Comparison of ENCODE assay signal across 8 mouse cellular contexts in genomic region chr5:125407910-125408575, GRCm38 (mm10). TPM values are rescaled to one million over a fixed set of nuclear protein-coding genes. Genes with fewer than 3 reads are reported as not detected.
DNase-seq lines count a peak whose midpoint lies in the region; ATAC-seq and TF ChIP-seq lines count a peak whose summit lies in the region.

No protein-coding gene starts in this region.

- 73% methylated on average over 14 of the region's 14 CpGs for WGBS in heart, embryonic 15.5 days
- 67% methylated on average over 14 of the region's 14 CpGs for WGBS in stomach, embryonic 14.5 days
- 72% methylated on average over 14 of the region's 14 CpGs for WGBS in stomach, postnatal 0 days
- WGBS in limb, embryonic 13.5 days: 72% methylated on average over 14 of the region's 14 CpGs

- H3K4me1 ChIP-seq in heart, embryonic 15.5 days (replicated peaks): peaks cover 29% of the 10 kb centered on the region
- peaks cover 18% of the 10 kb centered on the region for H3K4me1 ChIP-seq in stomach, embryonic 14.5 days (ENCODE audit: control insufficient read depth, insufficient read depth, low read length)
- no peaks in the 10 kb centered on the region for H3K4me1 ChIP-seq in stomach, postnatal 0 days (replicated peaks; ENCODE audit: control insufficient read depth, insufficient read depth)
- H3K4me1 ChIP-seq in limb, embryonic 13.5 days: peaks cover 25% of the 10 kb centered on the region

- 0 out of 2 replicates have a peak overlapping the region, but pooled peaks have one; percentile 25 for H3K27ac ChIP-seq in heart, embryonic 15.5 days
- no peak overlapping the region for H3K27ac ChIP-seq in stomach, embryonic 14.5 days (ENCODE audit: low read length)
- no peak overlapping the region for H3K27ac ChIP-seq in stomach, postnatal 0 days (replicated peaks)
- H3K27ac ChIP-seq in limb, embryonic 13.5 days: no peak overlapping the region

- peak overlapping the region; percentile 19; the same call in 1 of the 2 replicates for H3K4me2 ChIP-seq in heart, embryonic 15.5 days
- 0 out of 2 replicates have a peak overlapping the region, but pooled peaks have one; percentile 42 for H3K4me2 ChIP-seq in stomach, embryonic 14.5 days (replicated peaks; ENCODE audit: low read depth, low read length)
- H3K4me2 ChIP-seq in stomach, postnatal 0 days (replicated peaks; ENCODE audit: low read depth): no peak overlapping the region
- peak overlapping the region; percentile 52; the same call in 1 of the 2 replicates for H3K4me2 ChIP-seq in limb, embryonic 13.5 days (replicated peaks)

- no peak for TF ChIP-seq EP300 in stomach, postnatal 0 days (optimal IDR thresholded peaks at IDR 0.05)

- no peaks in the 10 kb centered on the region for H3K27me3 ChIP-seq in heart, embryonic 15.5 days
- H3K27me3 ChIP-seq in stomach, embryonic 14.5 days (ENCODE audit: control insufficient read depth, insufficient read depth, low read length): no peaks in the 10 kb centered on the region
- H3K27me3 ChIP-seq in stomach, postnatal 0 days (ENCODE audit: control insufficient read depth, insufficient read depth, low read length): no peaks in the 10 kb centered on the region
- peaks cover 2% of the 10 kb centered on the region; the same call in 1 of the 2 replicates for H3K27me3 ChIP-seq in limb, embryonic 13.5 days

- DNase-seq in heart, postnatal 4 days: no peak
- DNase-seq in stomach, postnatal 0 days (ENCODE audit: low spot score): no peak
- DNase-seq in thymus, postnatal 0 days (ENCODE audit: low spot score): no peak
- DNase-seq in left cerebral cortex, adult 18-20 months (ENCODE audit: low spot score in 2 of 2): no peak

- H3K36me3 ChIP-seq in heart, embryonic 15.5 days: no peaks in the 10 kb centered on the region
- no peaks in the 10 kb centered on the region for H3K36me3 ChIP-seq in stomach, embryonic 14.5 days (ENCODE audit: control insufficient read depth, insufficient read depth, low read length)
- no peaks in the 10 kb centered on the region for H3K36me3 ChIP-seq in stomach, postnatal 0 days (ENCODE audit: control insufficient read depth, insufficient read depth, low read length)
- peaks cover 3% of the 10 kb centered on the region for H3K36me3 ChIP-seq in limb, embryonic 13.5 days

- H3K9ac ChIP-seq in heart, embryonic 15.5 days: no peak overlapping the region
- no peak overlapping the region for H3K9ac ChIP-seq in stomach, embryonic 14.5 days (replicated peaks; ENCODE audit: low read depth, low read length)
- no peak overlapping the region for H3K9ac ChIP-seq in stomach, postnatal 0 days (ENCODE audit: low read length)
- no peak overlapping the region for H3K9ac ChIP-seq in limb, embryonic 13.5 days

- H3K9me3 ChIP-seq in heart, embryonic 15.5 days (replicated peaks): no peaks in the 10 kb centered on the region
- H3K9me3 ChIP-seq in stomach, embryonic 14.5 days (ENCODE audit: control insufficient read depth, low read depth, low read length): no peaks in the 10 kb centered on the region
- H3K9me3 ChIP-seq in stomach, postnatal 0 days (ENCODE audit: control insufficient read depth, low read length): no peaks in the 10 kb centered on the region
- H3K9me3 ChIP-seq in limb, embryonic 13.5 days: no peaks in the 10 kb centered on the region

- ATAC-seq in heart, embryonic 15.5 days (replicated peaks; ENCODE audit: insufficient number of reproducible peaks, insufficient read depth, low FRiP score, low read depth): no peak
- no peak for ATAC-seq in stomach, embryonic 14.5 days (ENCODE audit: insufficient number of reproducible peaks, insufficient read depth, low FRiP score, low read depth)
- ATAC-seq in stomach, postnatal 0 days (ENCODE audit: low FRiP score, low TSS enrichment): no peak
- ATAC-seq in limb, embryonic 13.5 days (ENCODE audit: low FRiP score, low read depth): no peak
- no peak for ATAC-seq in erythroid progenitor cell, adult 5-6 weeks (replicated peaks; ENCODE audit: low FRiP score, poor library complexity, severe bottlenecking)

- H3K4me3 ChIP-seq in heart, embryonic 15.5 days: no peak overlapping the region
- H3K4me3 ChIP-seq in stomach, embryonic 14.5 days (ENCODE audit: low read depth, low read length): no peak overlapping the region
- no peak overlapping the region for H3K4me3 ChIP-seq in stomach, postnatal 0 days (ENCODE audit: low read depth, low read length)
- H3K4me3 ChIP-seq in limb, embryonic 13.5 days: no peak overlapping the region

- TF ChIP-seq CTCF in stomach, postnatal 0 days (IDR thresholded peaks at IDR 0.05; ENCODE audit: low read depth): no peak

RNA-seq across cellular contexts. Expression of gene Ubc, which starts 18.0 kb away (rescaled TPM):
- 782 and 963 TPM in 2 replicates for polyA plus RNA-seq in heart, embryonic 15.5 days (2015; fragmentation: Nextera tagmentation; extraction: Ambion mirVana)
- total RNA-seq in heart, postnatal 4 days (2021): 100 to 1,000 TPM; 781 to 834 TPM
- 1,055 and 1,113 TPM in 2 replicates for polyA plus RNA-seq in stomach, embryonic 14.5 days (2014; fragmentation: Nextera tagmentation; extraction: Ambion mirVana)
- polyA plus RNA-seq in stomach, postnatal 0 days (2015; fragmentation: Nextera tagmentation; extraction: Ambion mirVana): 537 and 549 TPM in 2 replicates
- polyA plus RNA-seq in limb, embryonic 13.5 days (2015; fragmentation: Nextera tagmentation; extraction: Ambion mirVana): 1,179 and 1,190 TPM in 2 replicates
- 158 and 186 TPM in 2 replicates for total RNA-seq in erythroid progenitor cell, adult 5-6 weeks (2015; ENCODE audit: low replicate concordance)
- 215 and 222 TPM in 2 replicates for total RNA-seq in erythroid progenitor cell, adult 5-6 weeks (2017; ENCODE audit: low replicate concordance)
- polyA plus RNA-seq in thymus, postnatal 0 days (2015; fragmentation: Nextera tagmentation; extraction: Ambion mirVana): 532 and 603 TPM in 2 replicates
- 100 to 1,000 TPM; 771 to 830 TPM for total RNA-seq in left cerebral cortex, adult 18-20 months (2021)

RNA-seq across cellular contexts. Expression of gene Gm10382, which starts 18.9 kb away (rescaled TPM):
- polyA plus RNA-seq in heart, embryonic 15.5 days (2015; fragmentation: Nextera tagmentation; extraction: Ambion mirVana): 0.30 and 0.48 TPM in 2 replicates
- total RNA-seq in heart, postnatal 4 days (2021): under 1 TPM; 0.21 to 0.29 TPM
- 0.20 and 0.35 TPM in 2 replicates for polyA plus RNA-seq in stomach, embryonic 14.5 days (2014; fragmentation: Nextera tagmentation; extraction: Ambion mirVana)
- 0.51 and 0.56 TPM in 2 replicates for polyA plus RNA-seq in stomach, postnatal 0 days (2015; fragmentation: Nextera tagmentation; extraction: Ambion mirVana)
- polyA plus RNA-seq in limb, embryonic 13.5 days (2015; fragmentation: Nextera tagmentation; extraction: Ambion mirVana): 0.34 and 0.41 TPM in 2 replicates
- not detected in 2 replicates for total RNA-seq in erythroid progenitor cell, adult 5-6 weeks (2015; ENCODE audit: low replicate concordance)
- not detected in 2 replicates for total RNA-seq in erythroid progenitor cell, adult 5-6 weeks (2017; ENCODE audit: low replicate concordance)
- polyA plus RNA-seq in thymus, postnatal 0 days (2015; fragmentation: Nextera tagmentation; extraction: Ambion mirVana): 0.44 and 0.74 TPM in 2 replicates
- under 1 TPM; 0.28 to 0.40 TPM for total RNA-seq in left cerebral cortex, adult 18-20 months (2021)

RNA-seq across cellular contexts. Expression of gene Dhx37, which starts 25.9 kb away (rescaled TPM):
- 7.0 and 10.4 TPM in 2 replicates for polyA plus RNA-seq in heart, embryonic 15.5 days (2015; fragmentation: Nextera tagmentation; extraction: Ambion mirVana)
- total RNA-seq in heart, postnatal 4 days (2021): 10 to 100 TPM; 13.6 to 14.6 TPM
- polyA plus RNA-seq in stomach, embryonic 14.5 days (2014; fragmentation: Nextera tagmentation; extraction: Ambion mirVana): 7.5 and 9.2 TPM in 2 replicates
- polyA plus RNA-seq in stomach, postnatal 0 days (2015; fragmentation: Nextera tagmentation; extraction: Ambion mirVana): 3.3 and 4.5 TPM in 2 replicates
- 12.1 and 12.9 TPM in 2 replicates for polyA plus RNA-seq in limb, embryonic 13.5 days (2015; fragmentation: Nextera tagmentation; extraction: Ambion mirVana)
- total RNA-seq in erythroid progenitor cell, adult 5-6 weeks (2015; ENCODE audit: low replicate concordance): 3.2 and 5.0 TPM in 2 replicates
- total RNA-seq in erythroid progenitor cell, adult 5-6 weeks (2017; ENCODE audit: low replicate concordance): 3.6 and 15.9 TPM in 2 replicates
- 8.1 and 8.2 TPM in 2 replicates for polyA plus RNA-seq in thymus, postnatal 0 days (2015; fragmentation: Nextera tagmentation; extraction: Ambion mirVana)
- 10 to 100 TPM; 11.9 to 14.6 TPM for total RNA-seq in left cerebral cortex, adult 18-20 months (2021)

RNA-seq across cellular contexts. Expression of gene Bri3bp, which starts 33.3 kb away (rescaled TPM):
- 36.5 and 40.7 TPM in 2 replicates for polyA plus RNA-seq in heart, embryonic 15.5 days (2015; fragmentation: Nextera tagmentation; extraction: Ambion mirVana)
- total RNA-seq in heart, postnatal 4 days (2021): 10 to 100 TPM; 55.8 to 56.3 TPM
- polyA plus RNA-seq in stomach, embryonic 14.5 days (2014; fragmentation: Nextera tagmentation; extraction: Ambion mirVana): 28.3 and 34.1 TPM in 2 replicates
- polyA plus RNA-seq in stomach, postnatal 0 days (2015; fragmentation: Nextera tagmentation; extraction: Ambion mirVana): 25.3 and 27.9 TPM in 2 replicates
- polyA plus RNA-seq in limb, embryonic 13.5 days (2015; fragmentation: Nextera tagmentation; extraction: Ambion mirVana): 37.3 and 38.1 TPM in 2 replicates
- 5.4 and 10.5 TPM in 2 replicates for total RNA-seq in erythroid progenitor cell, adult 5-6 weeks (2015; ENCODE audit: low replicate concordance)
- total RNA-seq in erythroid progenitor cell, adult 5-6 weeks (2017; ENCODE audit: low replicate concordance): 2.0 and 2.4 TPM in 2 replicates
- 37.3 and 42.5 TPM in 2 replicates for polyA plus RNA-seq in thymus, postnatal 0 days (2015; fragmentation: Nextera tagmentation; extraction: Ambion mirVana)
- total RNA-seq in left cerebral cortex, adult 18-20 months (2021): 10 to 100 TPM; 91.8 to 96.3 TPM
